Mouse (Mus musculus) testis, adult 2 months (tissue): ENCODE results near the gene Nkrf.
"Not testable (repeated sequence)": the region's sequence is repeated elsewhere in the genome, so short reads cannot be mapped to it uniquely, and the experiment has no call there.

Source experiments
- CTCF ChIP-seq: fragments of 200-500 bp; IDR thresholded peaks from 2 replicates; pipeline ENCODE4 v1.5.1; 2012; ENCODE audit warnings: low read depth, mild to moderate bottlenecking, inconsistent platforms, low read length, moderate library complexity; ENCODE audit not compliant: control insufficient read depth, insufficient read depth, insufficient replicate concordance
- POLR2A ChIP-seq: fragments of 200-500 bp; IDR thresholded peaks from 2 replicates; pipeline ENCODE4 v1.6.1; 2012; ENCODE audit warnings: low read depth, mild to moderate bottlenecking, inconsistent platforms, low read length, moderate library complexity; ENCODE audit not compliant: control insufficient read depth

GRCm38 (mm10) chrX:36898931-36899330 is 3.8 kb downstream of the Nkrf start:
- TF ChIP-seq CTCF, POLR2A: not testable (repeated sequence)
